Mouse (Mus musculus) heart, embryonic 10.5 days (tissue): ENCODE measurements around the gene Hspa1l. TPM values are rescaled to one million over a fixed set of nuclear protein-coding genes. Genes with fewer than 3 reads are reported as not detected.

ENCODE experiments used
- DNase-seq: peaks from one replicate; pipeline ENCODE4 v3.0.0-alpha.2; 2017; ENCODE audit warnings: low spot score
- H3K27ac ChIP-seq: fragments of 300-500 bp; sonication (generic); 2 replicates; pipeline ENCODE4 v1.5.1; 2016; ENCODE audit warnings: mild to moderate bottlenecking
- H3K27me3 ChIP-seq: fragments of 300-500 bp; sonication (generic); 2 replicates; pipeline ENCODE4 v1.6.1; 2016; ENCODE audit warnings: mild to moderate bottlenecking; ENCODE audit not compliant: poor library complexity, insufficient read depth, severe bottlenecking
- H3K36me3 ChIP-seq: fragments of 300-500 bp; sonication (generic); 2 replicates; pipeline ENCODE4 v1.6.1; 2016; ENCODE audit warnings: mild to moderate bottlenecking, moderate library complexity
- H3K4me1 ChIP-seq: fragments of 300-500 bp; sonication (generic); 2 replicates; pipeline ENCODE4 v1.6.1; 2016; ENCODE audit warnings: mild to moderate bottlenecking
- H3K4me3 ChIP-seq: fragments of 300-500 bp; sonication (generic); 2 replicates; pipeline ENCODE4 v1.5.1; 2016; ENCODE audit warnings: mild to moderate bottlenecking, moderate library complexity
- H3K9me3 ChIP-seq: fragments of 300-500 bp; sonication (generic); 2 replicates; pipeline ENCODE4 v1.6.1; 2016; ENCODE audit warnings: mild to moderate bottlenecking, moderate library complexity
- WGBS: fragments of 180-500 bp; shearing (Covaris S2); methylation state at CpG from one replicate; pipeline ENCODE4 v1.1.7; 2016; 5-methylcytosine and 5-hydroxymethylcytosine counted together
- polyA plus RNA-seq: library from polyadenylated mRNA; unstranded; fragments of >200 nt; fragmentation: Nextera tagmentation; extraction: Ambion mirVana; gene quantifications from 2 replicates; pipeline ENCODE4 v1.2.1, GENCODE M21; 2016

Hspa1l gene
- polyA plus RNA-seq, 1 experiment from 2014 or later: 1.7 TPM

- 75% methylated on average over 2 of the region's 2 CpGs for WGBS
- H3K27me3 ChIP-seq: peaks cover 7% of the 10 kb centered on the region; the same call in 1 of the 2 replicates
- H3K4me1 ChIP-seq: peaks cover 58% of the 10 kb centered on the region
- no peaks in the 10 kb centered on the region for H3K9me3 ChIP-seq
- DNase-seq: no peak
- H3K27ac ChIP-seq: peak overlapping the region; percentile 23; the same call in 1 of the 2 replicates
- H3K4me3 ChIP-seq: no peak overlapping the region
- no peaks in the 10 kb centered on the region for H3K36me3 ChIP-seq
These were observed 55.8 kb downstream of the Hspa1l start for GRCm38 (mm10) chr17:35028315-35028714.

Other genes with a start within 250 kb of the Hspa1l start
- gene C4b, start 228.8 kb upstream of the Hspa1l start, polyA plus RNA-seq: not detected in 2 replicates
- gene Cyp21a1, start 168.1 kb upstream of the Hspa1l start, polyA plus RNA-seq: not detected in 2 replicates
- 22.3 and 22.8 TPM in 2 replicates for gene Stk19, start 135.8 kb upstream of the Hspa1l start, polyA plus RNA-seq
- gene Dxo, start 135.7 kb upstream of the Hspa1l start, polyA plus RNA-seq: 48.1 and 62.2 TPM in 2 replicates
- gene Skiv2l, start 122.5 kb upstream of the Hspa1l start, polyA plus RNA-seq: 39.9 and 43.6 TPM in 2 replicates
- 89.6 and 104 TPM in 2 replicates for gene Nelfe, start 122.3 kb upstream of the Hspa1l start, polyA plus RNA-seq
- gene Cfb, start 110.2 kb upstream of the Hspa1l start, polyA plus RNA-seq: 1.3 and 11.4 TPM in 2 replicates
- 2.2 and 4.1 TPM in 2 replicates for gene Zbtb12, start 93.2 kb upstream of the Hspa1l start, polyA plus RNA-seq
- not detected in 2 replicates for gene Gm20547, start 90.7 kb upstream of the Hspa1l start, polyA plus RNA-seq
- gene C2, start 74.4 kb upstream of the Hspa1l start, polyA plus RNA-seq: 0.67 and 1.6 TPM in 2 replicates
- gene Ehmt2, start 74.2 kb upstream of the Hspa1l start, polyA plus RNA-seq: 46.3 and 66.0 TPM in 2 replicates
- gene Slc44a4, start 58.2 kb upstream of the Hspa1l start, polyA plus RNA-seq: 0.10 and 0.41 TPM in 2 replicates
- 21.3 and 25.5 TPM in 2 replicates for gene Neu1, start 41.5 kb upstream of the Hspa1l start, polyA plus RNA-seq
- gene Hspa1b, start 13.5 kb upstream of the Hspa1l start, polyA plus RNA-seq: 0.20 TPM in 1 of 2 replicates, not detected in the other
- 0.52 TPM in 1 of 2 replicates, not detected in the other for gene Gm20481, start 2.8 kb upstream of the Hspa1l start, polyA plus RNA-seq
- 1.8 and 2.4 TPM in 2 replicates for gene Hspa1a, start 547 bp upstream of the Hspa1l start, polyA plus RNA-seq
- gene Lsm2, start 9.2 kb downstream of the Hspa1l start, polyA plus RNA-seq: 197 and 247 TPM in 2 replicates
- gene Vars, start 28.3 kb downstream of the Hspa1l start, polyA plus RNA-seq: 112 and 166 TPM in 2 replicates
- 0.26 and 0.34 TPM in 2 replicates for gene Vwa7, start 43.9 kb downstream of the Hspa1l start, polyA plus RNA-seq
- 3.3 and 4.0 TPM in 2 replicates for gene Sapcd1, start 55.3 kb downstream of the Hspa1l start, polyA plus RNA-seq
- 3.9 and 5.4 TPM in 2 replicates for gene Msh5, start 74.0 kb downstream of the Hspa1l start, polyA plus RNA-seq
- gene Clic1, start 77.3 kb downstream of the Hspa1l start, polyA plus RNA-seq: 374 and 380 TPM in 2 replicates
- 192 and 290 TPM in 2 replicates for gene Ddah2, start 86.3 kb downstream of the Hspa1l start, polyA plus RNA-seq
- not detected in 2 replicates for gene Ly6g6c, start 92.7 kb downstream of the Hspa1l start, polyA plus RNA-seq
- gene Mpig6b, start 93.5 kb downstream of the Hspa1l start, polyA plus RNA-seq: 0.63 and 1.0 TPM in 2 replicates
- 0.18 and 0.39 TPM in 2 replicates for gene Ly6g6e, start 104.2 kb downstream of the Hspa1l start, polyA plus RNA-seq
- gene Ly6g6d, start 105.4 kb downstream of the Hspa1l start, polyA plus RNA-seq: 2.5 and 2.6 TPM in 2 replicates
- 0.91 and 1.0 TPM in 2 replicates for gene Ly6g6f, start 112.9 kb downstream of the Hspa1l start, polyA plus RNA-seq
- gene Abhd16a, start 116.6 kb downstream of the Hspa1l start, polyA plus RNA-seq: 66.7 and 69.8 TPM in 2 replicates
- not detected in 2 replicates for gene Ly6g5c, start 135.6 kb downstream of the Hspa1l start, polyA plus RNA-seq
- 0.73 and 0.99 TPM in 2 replicates for gene Ly6g5b, start 142.7 kb downstream of the Hspa1l start, polyA plus RNA-seq
- 17.1 and 24.5 TPM in 2 replicates for gene Gpank1, start 148.8 kb downstream of the Hspa1l start, polyA plus RNA-seq
- 220 and 246 TPM in 2 replicates for gene Csnk2b, start 149.3 kb downstream of the Hspa1l start, polyA plus RNA-seq
- 7.4 and 11.5 TPM in 2 replicates for gene D17H6S53E, start 153.7 kb downstream of the Hspa1l start, polyA plus RNA-seq
- gene Apom, start 159.3 kb downstream of the Hspa1l start, polyA plus RNA-seq: 3.0 and 72.5 TPM in 2 replicates
- gene Bag6, start 162.5 kb downstream of the Hspa1l start, polyA plus RNA-seq: 51.4 and 65.5 TPM in 2 replicates
- gene Prrc2a, start 192.2 kb downstream of the Hspa1l start, polyA plus RNA-seq: 137 and 161 TPM in 2 replicates
- 0.85 and 2.1 TPM in 2 replicates for gene Aif1, start 203.4 kb downstream of the Hspa1l start, polyA plus RNA-seq
- 1.5 and 2.2 TPM in 2 replicates for gene Lst1, start 215.7 kb downstream of the Hspa1l start, polyA plus RNA-seq
- 0.15 TPM in 1 of 2 replicates, not detected in the other for gene Ltb, start 221.7 kb downstream of the Hspa1l start, polyA plus RNA-seq
- gene Tnf, start 229.3 kb downstream of the Hspa1l start, polyA plus RNA-seq: 0.15 TPM in 1 of 2 replicates, not detected in the other
- not detected in 2 replicates for gene Lta, start 232.6 kb downstream of the Hspa1l start, polyA plus RNA-seq
- 0.30 TPM in 1 of 2 replicates, not detected in the other for gene Gm16181, start 248.1 kb downstream of the Hspa1l start, polyA plus RNA-seq